Mouse (Mus musculus) intestine, postnatal 0 days (tissue): ENCODE data around the gene Capn12. TPM values are rescaled to one million over a fixed set of nuclear protein-coding genes. Genes with fewer than 3 reads are reported as not detected.

ENCODE experiments used
- ATAC-seq: fragments of 200-750 bp; cut with Nextera tagmentation; 2 replicates; pipeline ENCODE4 v1.8.0; 2017; ENCODE audit warnings: mild to moderate bottlenecking, moderate TSS enrichment, moderate library complexity
- H3K27ac ChIP-seq: fragments of 300-500 bp; sonication (generic); 2 replicates; pipeline ENCODE4 v1.5.1; 2014; ENCODE audit warnings: mild to moderate bottlenecking, low read depth, low read length, moderate library complexity
- H3K27me3 ChIP-seq: fragments of 300-500 bp; sonication (generic); replicated peaks from 2 replicates; pipeline ENCODE4 v1.6.1; 2014; ENCODE audit warnings: low read length, mixed read lengths; ENCODE audit not compliant: control insufficient read depth, insufficient read depth
- H3K36me3 ChIP-seq: fragments of 300-500 bp; sonication (generic); 2 replicates; pipeline ENCODE4 v1.6.1; 2014; ENCODE audit warnings: mild to moderate bottlenecking, moderate library complexity; ENCODE audit not compliant: control insufficient read depth, insufficient read depth
- H3K4me1 ChIP-seq: fragments of 300-500 bp; sonication (generic); replicated peaks from 2 replicates; pipeline ENCODE4 v1.6.1; 2014; ENCODE audit warnings: antibody characterized with exemption, low read length, mixed read lengths; ENCODE audit not compliant: control insufficient read depth, insufficient read depth
- H3K4me2 ChIP-seq: fragments of 300-500 bp; sonication (generic); replicated peaks from 2 replicates; pipeline ENCODE4 v1.6.1; 2014; ENCODE audit warnings: low read depth, mild to moderate bottlenecking, moderate library complexity
- H3K4me3 ChIP-seq: fragments of 300-500 bp; sonication (generic); 2 replicates; pipeline ENCODE4 v1.5.1; 2014; ENCODE audit warnings: low read depth, low read length
- H3K9ac ChIP-seq: fragments of 300-500 bp; sonication (generic); 2 replicates; pipeline ENCODE4 v1.6.1; 2014; ENCODE audit warnings: mild to moderate bottlenecking, low read depth, low read length
- H3K9me3 ChIP-seq: fragments of 300-500 bp; sonication (generic); 2 replicates; pipeline ENCODE4 v1.6.1; 2016; ENCODE audit warnings: mixed run types; ENCODE audit not compliant: control insufficient read depth
- CTCF ChIP-seq: sonication (generic); IDR thresholded peaks from 2 replicates; pipeline ENCODE4 v1.5.1; 2016; ENCODE audit warnings: low read depth, mild to moderate bottlenecking, control low read depth, antibody characterized with exemption, moderate library complexity
- WGBS: fragments of 180-500 bp; shearing (Covaris S2); extraction: QIAGEN DNeasy Blood & Tissue Kit; methylation state at CpG from one replicate; pipeline ENCODE4 v1.1.7; 2014; 5-methylcytosine and 5-hydroxymethylcytosine counted together
- polyA plus RNA-seq: library from polyadenylated mRNA; unstranded; fragments of >200 nt; fragmentation: Nextera tagmentation; extraction: Ambion mirVana; gene quantifications from 2 replicates; pipeline ENCODE4 v1.2.1, GENCODE M21; 2015

Capn12 gene
- polyA plus RNA-seq, 1 experiment from 2014 or later: 0.25 TPM

DNA sequence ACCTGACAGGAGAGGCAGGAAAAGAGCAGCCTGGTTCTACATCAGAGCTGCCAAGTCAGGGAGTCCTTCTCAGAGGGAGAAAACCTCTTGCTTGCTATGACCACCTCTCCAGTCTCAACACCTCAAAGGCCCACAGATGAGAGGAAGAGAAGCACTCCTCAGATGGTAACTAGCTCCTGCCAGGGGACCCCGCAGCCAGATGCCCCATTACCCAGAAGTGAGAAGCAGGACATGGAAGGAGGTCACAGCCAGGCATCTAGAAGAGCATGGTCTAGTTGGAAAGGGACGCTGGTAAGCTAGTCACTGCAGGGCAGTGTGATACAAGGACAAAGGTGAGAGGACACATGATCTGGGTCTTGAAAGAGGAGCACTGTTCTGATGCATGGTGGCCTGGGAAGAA is 52.6 kb downstream of the Capn12 start:
- Histone ChIP-seq H3K4me3 (no peak overlapping the region), H3K27ac (peak overlapping the region; percentile 54), H3K4me1 (peaks cover 30% of the 10 kb centered on the region), H3K27me3 (no peaks in the 10 kb centered on the region), H3K9me3 (no peaks in the 10 kb centered on the region), H3K36me3 (peaks cover 3% of the 10 kb centered on the region; the same call in 1 of the 2 replicates), H3K4me2 (no peak overlapping the region), H3K9ac (0 out of 2 replicates have a peak overlapping the region, but pooled peaks have one; percentile 7)
- 77% methylated on average over 2 of the region's 2 CpGs for WGBS
- TF ChIP-seq CTCF: no peak
- ATAC-seq: no peak

GRCm38 (mm10) chr7:28936787-28937186 is 55.6 kb downstream of the Capn12 start:
- Histone ChIP-seq H3K27ac (no peak overlapping the region), H3K27me3 (no peaks in the 10 kb centered on the region), H3K4me3 (no peak overlapping the region), H3K36me3 (no peaks in the 10 kb centered on the region; the same call in 1 of the 2 replicates), H3K9ac (peak overlapping the region; percentile 0; the same call in 1 of the 2 replicates), H3K9me3 (no peaks in the 10 kb centered on the region), H3K4me2 (no peak overlapping the region), H3K4me1 (peaks cover 40% of the 10 kb centered on the region)
- WGBS: 39% methylated on average over 4 of the region's 4 CpGs
- no peak for ATAC-seq
- TF ChIP-seq CTCF: no peak

DNA sequence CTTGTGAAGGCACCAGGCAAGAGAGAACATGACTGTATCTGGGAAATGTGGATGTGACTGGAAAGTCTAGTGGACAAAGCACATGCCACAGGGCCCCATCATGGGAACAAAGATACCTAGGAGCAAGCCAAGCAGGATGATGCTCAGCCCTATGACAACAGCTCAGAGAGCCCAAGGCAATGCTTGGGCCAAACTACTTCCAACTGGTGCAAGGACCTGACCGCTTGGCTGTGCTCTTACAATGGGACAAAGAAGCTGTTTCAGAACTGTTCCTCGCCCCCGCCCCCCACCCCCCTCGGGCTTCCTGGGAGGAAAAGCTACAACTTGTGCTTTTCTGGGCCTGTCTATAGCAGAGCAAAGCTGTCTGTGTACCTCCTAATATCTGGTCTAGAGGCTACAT is 57.4 kb downstream of the Capn12 start:
- no peaks in the 10 kb centered on the region for H3K27me3 ChIP-seq
- H3K9ac ChIP-seq: no peak overlapping the region
- no peak overlapping the region for H3K4me3 ChIP-seq
- H3K27ac ChIP-seq: 0 out of 2 replicates have a peak overlapping the region, but pooled peaks have one; percentile 74
- no peak for ATAC-seq
- H3K9me3 ChIP-seq: no peaks in the 10 kb centered on the region
- no peak overlapping the region; the same call in 1 of the 2 replicates for H3K4me2 ChIP-seq
- peaks cover 5% of the 10 kb centered on the region for H3K36me3 ChIP-seq
- peaks cover 47% of the 10 kb centered on the region for H3K4me1 ChIP-seq
- peak; percentile 20; the same call in 1 of the 2 replicates for TF ChIP-seq CTCF
- 80% methylated on average over 4 of the region's 4 CpGs for WGBS

GRCm38 (mm10) chr7:28939418-28940183 is 58.4 kb downstream of the Capn12 start:
- TF ChIP-seq CTCF: no peak
- H3K4me1 ChIP-seq: peaks cover 41% of the 10 kb centered on the region
- H3K9ac ChIP-seq: no peak overlapping the region
- H3K36me3 ChIP-seq: peaks cover 7% of the 10 kb centered on the region
- peak; percentile 55 for ATAC-seq
- no peaks in the 10 kb centered on the region for H3K27me3 ChIP-seq
- peak overlapping the region; percentile 74 for H3K27ac ChIP-seq
- H3K4me3 ChIP-seq: no peak overlapping the region
- WGBS: 52% methylated on average over 7 of the region's 7 CpGs
- H3K4me2 ChIP-seq: peak overlapping the region; percentile 37; the same call in 1 of the 2 replicates
- no peaks in the 10 kb centered on the region for H3K9me3 ChIP-seq

GRCm38 (mm10) chr7:28941129-28941528 is 59.9 kb downstream of the Capn12 start:
- H3K27ac ChIP-seq: peak overlapping the region; percentile 74
- H3K4me1 ChIP-seq: peaks cover 46% of the 10 kb centered on the region
- H3K36me3 ChIP-seq: peaks cover 12% of the 10 kb centered on the region
- H3K9ac ChIP-seq: no peak overlapping the region
- no peak overlapping the region for H3K4me3 ChIP-seq
- no peak for TF ChIP-seq CTCF
- H3K9me3 ChIP-seq: no peaks in the 10 kb centered on the region
- WGBS: 47% methylated on average over 4 of the region's 4 CpGs
- no peak overlapping the region for H3K4me2 ChIP-seq
- ATAC-seq: no peak
- no peaks in the 10 kb centered on the region for H3K27me3 ChIP-seq

DNA sequence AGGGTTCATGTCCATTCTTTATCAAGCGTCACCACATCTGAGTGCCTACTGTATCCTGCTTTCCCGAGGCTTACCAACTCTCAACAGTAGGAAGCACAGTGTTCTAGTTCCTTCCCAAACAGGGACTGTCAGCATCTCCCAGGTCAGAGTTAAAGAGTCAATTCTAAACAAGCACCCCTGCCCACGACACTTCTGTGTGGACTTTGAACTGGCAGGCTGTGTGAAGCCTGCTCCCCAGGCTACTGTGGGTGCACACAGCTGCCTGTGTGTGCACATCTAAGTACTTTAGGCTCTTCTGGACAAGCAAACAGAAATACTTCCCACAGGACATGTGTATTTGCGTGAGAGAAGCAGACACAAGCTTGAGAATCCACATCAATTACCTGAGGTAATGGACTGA is 60.3 kb downstream of the Capn12 start:
- Histone ChIP-seq H3K9ac (no peak overlapping the region), H3K4me3 (no peak overlapping the region), H3K27me3 (no peaks in the 10 kb centered on the region), H3K36me3 (peaks cover 12% of the 10 kb centered on the region), H3K4me2 (0 out of 2 replicates have a peak overlapping the region, but pooled peaks have one; percentile 9), H3K4me1 (peaks cover 42% of the 10 kb centered on the region), H3K27ac (peak overlapping the region; percentile 74), H3K9me3 (no peaks in the 10 kb centered on the region)
- ATAC-seq: no peak
- TF ChIP-seq CTCF: no peak
- WGBS: 28% methylated on average over 4 of the region's 4 CpGs

Other genes with a start within 250 kb of the Capn12 start
- gene Fbxo27, start 188.6 kb upstream of the Capn12 start, polyA plus RNA-seq: 0.37 and 0.90 TPM in 2 replicates
- gene Fbxo17, start 164.6 kb upstream of the Capn12 start, polyA plus RNA-seq: 1.6 and 1.8 TPM in 2 replicates
- 98.7 and 101 TPM in 2 replicates for gene Mrps12, start 139.6 kb upstream of the Capn12 start, polyA plus RNA-seq
- 8.6 and 9.9 TPM in 2 replicates for gene Sars2, start 139.4 kb upstream of the Capn12 start, polyA plus RNA-seq
- not detected in 2 replicates for gene Ccer2, start 125.2 kb upstream of the Capn12 start, polyA plus RNA-seq
- 76.8 and 79.2 TPM in 2 replicates for gene Sirt2, start 114.7 kb upstream of the Capn12 start, polyA plus RNA-seq
- 33.1 and 33.2 TPM in 2 replicates for gene Nfkbib, start 113.9 kb upstream of the Capn12 start, polyA plus RNA-seq
- 1.6 and 2.2 TPM in 2 replicates for gene Rinl, start 92.5 kb upstream of the Capn12 start, polyA plus RNA-seq
- gene Hnrnpl, start 72.9 kb upstream of the Capn12 start, polyA plus RNA-seq: 144 and 152 TPM in 2 replicates
- gene Ech1, start 56.2 kb upstream of the Capn12 start, polyA plus RNA-seq: 402 and 426 TPM in 2 replicates
- gene Lgals4, start 47.6 kb upstream of the Capn12 start, polyA plus RNA-seq: 2,376 and 2,464 TPM in 2 replicates
- 1.0 and 2.0 TPM in 2 replicates for gene Lgals7, start 17.6 kb upstream of the Capn12 start, polyA plus RNA-seq
- 293 and 319 TPM in 2 replicates for gene Actn4, start 80.9 kb downstream of the Capn12 start, polyA plus RNA-seq
- 282 and 286 TPM in 2 replicates for gene Eif3k, start 100.4 kb downstream of the Capn12 start, polyA plus RNA-seq
- gene Map4k1, start 100.6 kb downstream of the Capn12 start, polyA plus RNA-seq: 1.5 and 1.6 TPM in 2 replicates
- gene Ryr1, start 243.8 kb downstream of the Capn12 start, polyA plus RNA-seq: 0.43 and 0.63 TPM in 2 replicates